Mouse (Mus musculus) MEL (cell line): ENCODE measurements around the gene Gm3411. TPM values are rescaled to one million over a fixed set of nuclear protein-coding genes. Genes with fewer than 3 reads are reported as not detected.
"Not testable (repeated sequence)": the region's sequence is repeated elsewhere in the genome, so short reads cannot be mapped to it uniquely, and the experiment has no call there.

Source experiments
- DNase-seq: peaks from one replicate; pipeline ENCODE4 v3.0.0; 2011; ENCODE audit warnings: low read depth, low spot score
- H3K27ac ChIP-seq: 2 replicates; pipeline ENCODE4 v1.5.1; 2012; ENCODE audit warnings: low read depth, mild to moderate bottlenecking, control low read depth, low read length, moderate library complexity; ENCODE audit not compliant: control insufficient read depth
- H3K27me3 ChIP-seq, 2 experiments: fragments of 150-350 bp in 1 of 2; sonication (generic) in 1 of 2; 2 replicates each; pipeline ENCODE4 v1.6.1; 2012; ENCODE audit warnings: low read length in 2 of 2, mild to moderate bottlenecking in 2 of 2, improper control_type of control experiment in 1 of 2, moderate library complexity in 1 of 2; ENCODE audit not compliant: insufficient read depth in 2 of 2, control insufficient read depth in 1 of 2
- H3K36me3 ChIP-seq, 2 experiments: 2 replicates each; pipeline ENCODE4 v1.6.1; 2012 to 2014; ENCODE audit warnings: low read length in 2 of 2, improper control_type of control experiment in 1 of 2, inconsistent platforms in 1 of 2, mild to moderate bottlenecking in 1 of 2; ENCODE audit not compliant: insufficient read depth in 2 of 2, control insufficient read depth in 1 of 2
- H3K4me1 ChIP-seq, 2 experiments: fragments of 150-350 bp in 1 of 2; sonication (generic) in 1 of 2; 2 replicates each; pipeline ENCODE4 v1.6.1; 2012; ENCODE audit warnings: low read length in 2 of 2, improper control_type of control experiment in 1 of 2, mild to moderate bottlenecking in 1 of 2; ENCODE audit not compliant: insufficient read depth in 2 of 2, control insufficient read depth in 1 of 2
- H3K4me3 ChIP-seq, 2 experiments: fragments of 150-350 bp in 1 of 2; sonication (generic) in 1 of 2; 2 replicates each; pipeline ENCODE4 v1.5.1; 2012; ENCODE audit warnings: low read depth in 2 of 2, low read length in 2 of 2, mild to moderate bottlenecking in 2 of 2, moderate library complexity in 2 of 2, control low read depth in 1 of 2, improper control_type of control experiment in 1 of 2; ENCODE audit not compliant: control insufficient read depth in 1 of 2, insufficient read depth in 1 of 2
- H3K79me2 ChIP-seq: 2 replicates; pipeline ENCODE4 v1.6.1; 2012; ENCODE audit warnings: mild to moderate bottlenecking, low read length, moderate library complexity; ENCODE audit not compliant: control insufficient read depth, poor library complexity, insufficient read depth
- H3K9ac ChIP-seq: 2 replicates; pipeline ENCODE4 v1.6.1; 2012; ENCODE audit warnings: low read depth, mild to moderate bottlenecking, control low read depth, low read length, moderate library complexity; ENCODE audit not compliant: control insufficient read depth, poor library complexity, severe bottlenecking
- H3K9me3 ChIP-seq: fragments of 150-350 bp; sonication (generic); replicated peaks from 2 replicates; pipeline ENCODE4 v1.6.1; 2012; ENCODE audit warnings: mild to moderate bottlenecking, low read length, improper control_type of control experiment, moderate library complexity; ENCODE audit not compliant: insufficient read depth
- polyA plus RNA-seq, 2 experiments: library from polyadenylated mRNA; stranded (reverse) in 1 of 2; unstranded in 1 of 2; fragments of >175 nt in 1 of 2; fragments of >200 nt in 1 of 2; gene quantifications; 2 replicates each; pipeline versions ENCODE4 v1.2.1 to v1.2.4; 2012; ENCODE audit warnings: low replicate concordance in 2 of 2, low read depth in 1 of 2; ENCODE audit not compliant: insufficient read length in 2 of 2, insufficient read depth in 1 of 2, missing spikeins in 1 of 2
- total RNA-seq: library from RNA; depleted of rRNA; stranded (reverse); fragments of 300-350 nt; gene quantifications from 2 replicates; pipeline ENCODE4 v1.2.3, GENCODE M21; 2012; rRNA removed

Gene Gm3411
- total RNA-seq (not detected in 2 replicates), polyA plus RNA-seq (not detected)

DNA sequence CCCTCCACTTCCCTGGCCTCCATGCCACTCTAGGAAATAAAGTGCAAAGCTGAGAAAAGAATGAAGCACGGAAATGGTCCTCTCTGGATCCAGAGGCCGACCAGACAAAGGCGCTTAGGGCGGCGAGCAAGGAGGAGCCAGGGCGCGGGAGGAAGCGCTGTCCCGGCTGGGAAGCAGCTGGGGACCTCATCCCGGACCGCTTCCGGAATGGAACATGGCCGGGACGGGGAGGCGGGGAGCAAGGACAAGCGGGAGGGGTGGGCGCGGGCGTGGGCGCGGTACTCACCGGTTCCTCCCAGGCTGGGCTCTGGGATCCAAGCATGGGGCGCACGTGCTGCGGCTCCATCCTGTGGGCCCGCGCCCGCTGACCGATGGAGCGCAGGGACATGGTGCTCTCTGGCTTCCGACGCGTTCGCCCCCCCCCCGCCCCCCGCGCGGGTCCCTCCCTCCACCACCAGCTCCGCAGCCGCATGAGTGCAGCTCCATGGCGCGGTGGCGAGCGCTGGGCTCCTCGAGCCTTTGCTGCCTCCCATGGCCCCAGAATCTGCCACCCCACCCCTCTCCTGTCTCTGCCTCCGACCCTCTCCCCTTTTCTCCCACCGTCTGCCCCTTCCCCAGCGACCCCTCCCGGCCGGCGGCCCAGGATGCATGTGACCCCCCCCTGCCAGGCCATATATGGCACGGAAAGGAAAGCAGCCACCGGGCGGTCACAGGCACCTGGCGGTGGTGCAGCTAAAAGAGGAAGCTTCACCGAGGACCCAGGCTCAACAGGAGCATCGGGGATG, at the start of gene Gm3411:
Gene Gm3411 (minus strand): TSS at position 320 of the 785 bp plus-strand sequence.
- H3K27me3 ChIP-seq, DNase-seq, H3K36me3 ChIP-seq, H3K4me3 ChIP-seq, H3K9me3 ChIP-seq, H3K9ac ChIP-seq, H3K27ac ChIP-seq, H3K4me1 ChIP-seq, H3K79me2 ChIP-seq: not testable (repeated sequence)

DNA sequence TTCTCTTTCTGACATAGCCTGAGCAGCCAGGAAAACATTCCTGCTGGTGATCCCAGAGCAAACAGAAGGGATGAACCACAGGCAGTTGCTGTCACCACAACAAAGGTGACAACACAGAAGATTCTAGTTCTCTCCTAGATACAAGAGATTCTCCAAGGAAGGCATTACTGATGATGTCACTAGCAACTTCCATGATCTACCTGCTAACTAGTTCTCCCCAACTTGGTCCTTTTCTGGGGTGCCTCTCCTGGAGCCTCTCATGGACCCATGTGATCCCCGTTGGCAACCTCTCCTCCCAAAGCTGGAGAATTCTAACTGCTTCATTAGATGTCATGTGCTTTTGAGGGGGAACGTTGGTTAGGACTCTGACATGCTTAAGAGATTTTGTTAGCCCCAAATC, 17.7 kb upstream of the Gm3411 start, which contains the start of gene Gm21103:
Gene Gm21103 (minus strand): TSS at position 101 of the 400 bp plus-strand sequence.
- not testable (repeated sequence) for DNase-seq, H3K27me3 ChIP-seq, H3K36me3 ChIP-seq, H3K9ac ChIP-seq, H3K27ac ChIP-seq, H3K4me1 ChIP-seq, H3K79me2 ChIP-seq, H3K4me3 ChIP-seq, H3K9me3 ChIP-seq

DNA sequence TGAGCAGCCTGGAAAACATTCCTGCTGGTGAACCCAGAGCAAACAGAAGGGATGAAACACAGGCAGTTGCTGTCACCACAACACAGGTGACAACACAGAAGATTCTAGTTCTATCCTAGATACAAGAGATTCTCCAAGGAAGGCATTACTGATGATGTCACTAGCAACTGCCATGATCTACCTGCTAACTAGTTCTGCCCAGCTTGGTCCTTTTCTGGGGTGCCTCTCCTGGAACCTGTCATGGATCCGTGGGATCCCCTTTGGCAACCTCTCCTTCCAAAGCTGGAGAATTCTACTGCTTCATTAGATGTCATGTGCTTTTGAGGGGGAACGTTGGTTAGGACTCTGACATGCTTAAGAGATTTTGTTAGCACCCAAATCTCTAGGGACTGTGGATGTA, 67.9 kb downstream of the Gm3411 start, which contains the start of gene Gm21560:
Gene Gm21560 (minus strand): TSS at position 101 of the 400 bp plus-strand sequence.
- not testable (repeated sequence) for H3K36me3 ChIP-seq, H3K79me2 ChIP-seq, H3K27me3 ChIP-seq, H3K9ac ChIP-seq, H3K4me3 ChIP-seq, H3K9me3 ChIP-seq, H3K27ac ChIP-seq, DNase-seq, H3K4me1 ChIP-seq

Other genes starting within 250 kb of the Gm3411 start
- gene Gm6337, start 229.0 kb downstream of the Gm3411 start, total RNA-seq: not detected in 2 replicates
- not detected for gene Gm6337, start 229.0 kb downstream of the Gm3411 start, polyA plus RNA-seq
- not detected in 2 replicates for gene Gm8206, start 193.3 kb downstream of the Gm3411 start, total RNA-seq
- not detected for gene Gm8206, start 193.3 kb downstream of the Gm3411 start, polyA plus RNA-seq
- gene Gm3468, start 178.6 kb downstream of the Gm3411 start, total RNA-seq: not detected in 2 replicates
- gene Gm3468, start 178.6 kb downstream of the Gm3411 start, polyA plus RNA-seq: not detected
- not detected in 2 replicates for gene Gm3476, start 161.4 kb downstream of the Gm3411 start, total RNA-seq
- gene Gm3476, start 161.4 kb downstream of the Gm3411 start, polyA plus RNA-seq: not detected
- not detected in 2 replicates for gene Gm21560, start 68.0 kb downstream of the Gm3411 start, total RNA-seq
- gene Gm21560, start 68.0 kb downstream of the Gm3411 start, polyA plus RNA-seq: not detected
- gene Gm21103, start 17.6 kb upstream of the Gm3411 start, total RNA-seq: not detected in 2 replicates
- not detected for gene Gm21103, start 17.6 kb upstream of the Gm3411 start, polyA plus RNA-seq
- gene Gm3618, start 56.4 kb upstream of the Gm3411 start, total RNA-seq: not detected in 2 replicates
- gene Gm3618, start 56.4 kb upstream of the Gm3411 start, polyA plus RNA-seq: not detected
- gene Gm16440, start 103.1 kb upstream of the Gm3411 start, total RNA-seq: not detected in 2 replicates
- not detected for gene Gm16440, start 103.1 kb upstream of the Gm3411 start, polyA plus RNA-seq
- gene Gm3591, start 125.2 kb upstream of the Gm3411 start, total RNA-seq: not detected in 2 replicates
- not detected for gene Gm3591, start 125.2 kb upstream of the Gm3411 start, polyA plus RNA-seq
- not detected in 2 replicates for gene Gm3594, start 157.4 kb upstream of the Gm3411 start, total RNA-seq
- gene Gm3594, start 157.4 kb upstream of the Gm3411 start, polyA plus RNA-seq: not detected